Mouse (Mus musculus) heart, embryonic 10.5 days (tissue): ENCODE measurements around the gene Cmtm7. TPM values are rescaled to one million over a fixed set of nuclear protein-coding genes. Genes with fewer than 3 reads are reported as not detected.
A peak's percentile ranks its signal among the peaks of the same experiment; 100 is the strongest.

Experiments used
- DNase-seq: peaks from one replicate; pipeline ENCODE4 v3.0.0-alpha.2; 2017; ENCODE audit warnings: low spot score
- H3K27ac ChIP-seq: fragments of 300-500 bp; sonication (generic); 2 replicates; pipeline ENCODE4 v1.5.1; 2016; ENCODE audit warnings: mild to moderate bottlenecking
- H3K27me3 ChIP-seq: fragments of 300-500 bp; sonication (generic); 2 replicates; pipeline ENCODE4 v1.6.1; 2016; ENCODE audit warnings: mild to moderate bottlenecking; ENCODE audit not compliant: poor library complexity, insufficient read depth, severe bottlenecking
- H3K36me3 ChIP-seq: fragments of 300-500 bp; sonication (generic); 2 replicates; pipeline ENCODE4 v1.6.1; 2016; ENCODE audit warnings: mild to moderate bottlenecking, moderate library complexity
- H3K4me1 ChIP-seq: fragments of 300-500 bp; sonication (generic); 2 replicates; pipeline ENCODE4 v1.6.1; 2016; ENCODE audit warnings: mild to moderate bottlenecking
- H3K4me3 ChIP-seq: fragments of 300-500 bp; sonication (generic); 2 replicates; pipeline ENCODE4 v1.5.1; 2016; ENCODE audit warnings: mild to moderate bottlenecking, moderate library complexity
- H3K9me3 ChIP-seq: fragments of 300-500 bp; sonication (generic); 2 replicates; pipeline ENCODE4 v1.6.1; 2016; ENCODE audit warnings: mild to moderate bottlenecking, moderate library complexity
- WGBS: fragments of 180-500 bp; shearing (Covaris S2); methylation state at CpG from one replicate; pipeline ENCODE4 v1.1.7; 2016; 5-methylcytosine and 5-hydroxymethylcytosine counted together
- polyA plus RNA-seq: library from polyadenylated mRNA; unstranded; fragments of >200 nt; fragmentation: Nextera tagmentation; extraction: Ambion mirVana; gene quantifications from 2 replicates; pipeline ENCODE4 v1.2.1, GENCODE M21; 2016

Gene Cmtm7
- polyA plus RNA-seq, 1 experiment from 2014 or later: 143 TPM

GRCm38 (mm10) chr9:114789557-114789956 is 7.9 kb upstream of the Cmtm7 start:
- Histone ChIP-seq H3K9me3 (no peaks in the 10 kb centered on the region), H3K36me3 (no peaks in the 10 kb centered on the region), H3K4me1 (peaks cover 14% of the 10 kb centered on the region), H3K27me3 (no peaks in the 10 kb centered on the region), H3K27ac (no peak overlapping the region), H3K4me3 (no peak overlapping the region)
- WGBS: 73% methylated on average over 7 of the region's 7 CpGs
- no peak for DNase-seq

GRCm38 (mm10) chr9:114788697-114789096 is 7.0 kb upstream of the Cmtm7 start:
- Histone ChIP-seq H3K27me3 (no peaks in the 10 kb centered on the region), H3K4me3 (no peak overlapping the region), H3K4me1 (peaks cover 11% of the 10 kb centered on the region), H3K9me3 (no peaks in the 10 kb centered on the region), H3K27ac (no peak overlapping the region), H3K36me3 (no peaks in the 10 kb centered on the region)
- WGBS: 74% methylated on average over 8 of the region's 8 CpGs
- DNase-seq: no peak

DNA sequence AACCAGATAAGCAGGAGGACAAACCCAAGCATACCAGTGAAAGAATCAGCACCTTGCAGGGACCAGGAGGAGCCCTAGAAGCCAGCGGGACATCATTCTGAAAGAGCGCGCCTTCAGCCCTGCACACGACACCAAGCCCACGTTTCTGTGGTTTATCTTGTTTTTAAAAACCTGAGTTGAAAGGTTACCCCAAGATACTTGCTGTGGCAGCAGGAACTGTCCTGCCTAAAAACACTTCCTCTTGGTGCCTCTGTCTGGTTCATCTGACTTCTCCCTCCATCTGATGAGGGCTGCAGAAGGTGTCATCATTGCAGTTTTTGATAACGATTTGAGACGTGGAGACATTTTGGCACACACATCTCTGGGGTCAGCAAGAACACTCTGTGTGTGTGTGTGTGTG is 6.1 kb upstream of the Cmtm7 start:
- Histone ChIP-seq H3K27ac (no peak overlapping the region), H3K27me3 (no peaks in the 10 kb centered on the region), H3K36me3 (no peaks in the 10 kb centered on the region), H3K4me3 (no peak overlapping the region), H3K4me1 (peaks cover 11% of the 10 kb centered on the region), H3K9me3 (no peaks in the 10 kb centered on the region)
- 80% methylated on average over 7 of the region's 7 CpGs for WGBS
- no peak for DNase-seq

DNA sequence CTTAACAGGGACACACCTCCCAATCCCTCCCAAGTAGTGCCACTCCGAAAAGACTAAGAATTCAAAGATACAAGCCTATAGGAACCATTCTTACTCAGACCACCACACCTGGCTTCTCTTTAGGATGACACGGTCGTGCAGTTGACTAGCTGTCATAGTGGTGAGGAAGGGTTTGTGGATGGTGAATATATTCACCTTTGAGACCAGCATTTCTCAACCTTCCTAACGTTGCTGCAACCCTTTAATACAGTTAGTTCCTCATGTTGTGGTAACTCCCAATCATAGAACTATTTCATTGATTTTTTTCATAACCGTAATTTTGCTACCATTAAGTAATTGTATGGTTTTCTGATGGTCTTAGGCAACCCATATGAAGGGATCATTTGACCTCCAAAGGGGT is 5.5 kb upstream of the Cmtm7 start:
- Histone ChIP-seq H3K4me1 (peaks cover 14% of the 10 kb centered on the region), H3K4me3 (no peak overlapping the region), H3K9me3 (no peaks in the 10 kb centered on the region), H3K36me3 (no peaks in the 10 kb centered on the region), H3K27me3 (no peaks in the 10 kb centered on the region), H3K27ac (no peak overlapping the region)
- DNase-seq: no peak
- 95% methylated on average over 5 of the region's 5 CpGs for WGBS

- no peak for DNase-seq
- 10% methylated on average over 16 of the region's 16 CpGs for WGBS
- no peaks in the 10 kb centered on the region for H3K27me3 ChIP-seq
- H3K4me1 ChIP-seq: peaks cover 17% of the 10 kb centered on the region
- peak overlapping the region; percentile 38 for H3K4me3 ChIP-seq
- no peaks in the 10 kb centered on the region for H3K36me3 ChIP-seq
- H3K9me3 ChIP-seq: no peaks in the 10 kb centered on the region
- peak overlapping the region; percentile 76 for H3K27ac ChIP-seq
These were observed 3.9 kb upstream of the Cmtm7 start for GRCm38 (mm10) chr9:114785432-114786125.

- no peaks in the 10 kb centered on the region for H3K27me3 ChIP-seq
- peak overlapping the region; percentile 78 for H3K4me3 ChIP-seq
- H3K4me1 ChIP-seq: peaks cover 39% of the 10 kb centered on the region
- no peaks in the 10 kb centered on the region for H3K36me3 ChIP-seq
- under 1% methylated on average over 38 of the region's 38 CpGs for WGBS
- H3K27ac ChIP-seq: peak overlapping the region; percentile 93
- no peaks in the 10 kb centered on the region for H3K9me3 ChIP-seq
- DNase-seq: no peak
These were observed 720 bp downstream of the Cmtm7 start for GRCm38 (mm10) chr9:114780746-114781525.

DNA sequence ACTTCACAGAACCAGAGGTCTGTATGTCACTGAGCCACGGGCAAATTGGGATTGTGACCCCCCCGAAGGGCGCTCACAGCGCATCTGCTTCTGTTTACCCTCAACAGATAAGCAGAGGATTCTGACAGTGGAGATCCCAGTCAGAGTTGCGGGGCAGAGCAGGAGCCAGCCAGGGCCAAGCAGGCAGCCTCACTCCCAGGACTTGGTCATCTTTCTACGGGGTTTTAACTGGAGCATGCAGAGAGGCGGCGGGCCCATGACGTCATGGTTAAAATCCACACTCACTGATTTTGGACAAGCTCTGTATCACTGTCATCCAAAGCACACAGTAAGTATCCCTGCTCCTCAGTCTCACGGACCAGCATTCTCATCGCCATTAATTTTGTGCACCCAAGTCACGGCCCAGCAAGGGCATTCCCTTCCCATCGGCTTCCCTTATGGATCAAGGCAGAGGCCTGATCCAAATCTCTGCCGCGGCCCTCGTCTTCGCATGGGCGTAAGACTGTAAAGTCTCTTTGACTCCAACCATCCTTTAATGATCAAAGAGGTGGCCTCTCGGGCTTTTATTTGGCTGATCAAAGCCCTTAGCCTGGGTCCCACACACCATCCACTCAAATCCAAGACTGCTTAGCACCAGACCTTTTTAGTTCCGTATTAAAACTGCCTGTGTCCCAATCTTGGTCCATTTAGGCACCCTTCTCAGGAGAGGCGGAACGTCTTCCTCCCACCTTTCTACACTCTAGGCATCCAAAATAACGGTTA is 1.5 kb downstream of the Cmtm7 start:
- peaks cover 37% of the 10 kb centered on the region for H3K4me1 ChIP-seq
- 22% methylated on average over 23 of the region's 23 CpGs for WGBS
- DNase-seq: no peak
- peak overlapping the region; percentile 78 for H3K4me3 ChIP-seq
- H3K27me3 ChIP-seq: no peaks in the 10 kb centered on the region
- H3K9me3 ChIP-seq: no peaks in the 10 kb centered on the region
- H3K36me3 ChIP-seq: no peaks in the 10 kb centered on the region
- peak overlapping the region; percentile 93 for H3K27ac ChIP-seq

DNA sequence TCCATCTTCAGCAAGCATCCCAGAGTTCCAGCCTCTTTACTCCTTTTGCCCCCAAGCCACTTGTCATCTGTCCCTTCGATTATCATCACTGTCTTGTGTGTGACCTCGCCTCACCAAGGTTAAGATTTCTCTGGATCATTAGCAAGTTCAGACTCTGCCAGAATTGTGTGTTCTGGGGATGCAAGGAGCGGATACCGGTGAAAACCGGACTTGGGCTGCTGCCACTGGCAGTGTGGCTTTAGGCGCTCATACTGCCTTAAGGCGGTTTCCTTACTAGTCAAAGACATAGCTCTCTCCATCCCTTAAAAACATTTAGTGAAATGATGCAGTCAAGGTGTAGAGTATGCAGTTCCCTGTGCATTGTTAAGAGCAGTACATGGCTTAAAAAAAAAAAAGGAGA is 2.8 kb downstream of the Cmtm7 start:
- H3K9me3 ChIP-seq: no peaks in the 10 kb centered on the region
- peaks cover 43% of the 10 kb centered on the region for H3K4me1 ChIP-seq
- H3K4me3 ChIP-seq: no peak overlapping the region
- WGBS: 89% methylated on average over 7 of the region's 7 CpGs
- no peak overlapping the region for H3K27ac ChIP-seq
- 0 out of 2 replicates have a peak, but pooled peaks cover under 1% of the 10 kb centered on the region for H3K36me3 ChIP-seq
- no peak for DNase-seq
- H3K27me3 ChIP-seq: no peaks in the 10 kb centered on the region

DNA sequence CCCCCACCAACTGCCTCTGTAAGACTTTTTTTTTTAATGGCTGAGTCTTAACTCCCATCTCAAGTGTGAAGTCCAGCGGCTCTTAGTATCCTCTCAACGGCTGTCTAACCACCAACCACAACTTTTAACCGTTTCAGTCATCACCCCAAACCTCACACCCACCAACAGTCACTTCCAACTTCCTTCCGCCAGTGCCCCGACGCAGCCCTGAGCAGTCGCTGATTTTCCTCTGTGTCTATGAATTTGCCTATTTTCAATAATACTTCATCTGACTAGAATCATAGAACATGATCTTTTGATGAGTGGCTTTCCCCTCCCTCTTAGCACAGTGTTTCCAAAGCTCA is 3.6 kb downstream of the Cmtm7 start:
- WGBS: 77% methylated on average over 7 of the region's 7 CpGs
- H3K27me3 ChIP-seq: no peaks in the 10 kb centered on the region
- no peak for DNase-seq
- H3K36me3 ChIP-seq: peaks cover 6% of the 10 kb centered on the region; the same call in 1 of the 2 replicates
- no peaks in the 10 kb centered on the region for H3K9me3 ChIP-seq
- 0 out of 2 replicates have a peak overlapping the region, but pooled peaks have one; percentile 16 for H3K27ac ChIP-seq
- H3K4me3 ChIP-seq: no peak overlapping the region
- H3K4me1 ChIP-seq: peaks cover 43% of the 10 kb centered on the region

GRCm38 (mm10) chr9:114777178-114778046 is 4.2 kb downstream of the Cmtm7 start:
- DNase-seq: no peak
- Histone ChIP-seq H3K4me1 (peaks cover 42% of the 10 kb centered on the region), H3K36me3 (peaks cover 10% of the 10 kb centered on the region), H3K9me3 (no peaks in the 10 kb centered on the region), H3K27ac (0 out of 2 replicates have a peak overlapping the region, but pooled peaks have one; percentile 16), H3K27me3 (no peaks in the 10 kb centered on the region), H3K4me3 (no peak overlapping the region)
- WGBS: 78% methylated on average over 6 of the region's 6 CpGs

DNA sequence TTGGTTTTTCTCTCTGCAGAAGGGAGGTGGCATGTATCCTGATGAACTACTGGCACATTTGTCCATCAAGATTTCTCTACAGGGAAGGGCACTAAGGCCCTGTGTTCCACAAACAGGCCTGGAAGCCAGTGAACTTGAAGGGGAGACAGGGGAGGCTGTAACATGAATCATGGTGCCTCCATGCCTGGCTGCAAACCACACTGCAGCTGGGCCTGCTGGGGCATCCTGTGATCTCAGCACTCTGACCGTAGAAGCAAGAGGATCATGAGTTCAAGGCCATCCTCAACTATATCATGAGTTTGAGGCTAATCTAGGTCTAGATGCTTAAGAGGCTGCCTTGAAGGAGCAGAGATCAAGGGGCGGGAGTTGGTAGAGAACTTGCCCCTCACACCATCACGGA is 5.3 kb downstream of the Cmtm7 start:
- Histone ChIP-seq H3K36me3 (peaks cover 19% of the 10 kb centered on the region), H3K9me3 (no peaks in the 10 kb centered on the region), H3K27ac (no peak overlapping the region), H3K4me3 (no peak overlapping the region), H3K27me3 (no peaks in the 10 kb centered on the region), H3K4me1 (peaks cover 35% of the 10 kb centered on the region)
- DNase-seq: no peak
- whole genome bisulfite sequencing: 94% methylated on average over 3 of the region's 3 CpGs

- Histone ChIP-seq H3K9me3 (no peaks in the 10 kb centered on the region), H3K27ac (peak overlapping the region; percentile 69), H3K4me3 (no peak overlapping the region), H3K4me1 (peaks cover 32% of the 10 kb centered on the region), H3K36me3 (peaks cover 25% of the 10 kb centered on the region), H3K27me3 (no peaks in the 10 kb centered on the region)
- no peak for DNase-seq
- 56% methylated on average over 4 of the region's 4 CpGs for WGBS
These were observed 6.4 kb downstream of the Cmtm7 start for GRCm38 (mm10) chr9:114775272-114775671.
